Mouse (Mus musculus) midbrain, embryonic 16.5 days (tissue): Measurements from ENCODE around the gene Nr1d1. TPM values are rescaled to one million over a fixed set of nuclear protein-coding genes. Genes with fewer than 3 reads are reported as not detected.

Experiments
- ATAC-seq: fragments of 200-750 bp; cut with Nextera tagmentation; 2 replicates; pipeline ENCODE4 v1.8.0; 2017; ENCODE audit warnings: moderate TSS enrichment
- H3K27ac ChIP-seq: fragments of 300-500 bp; sonication (generic); 2 replicates; pipeline ENCODE4 v1.5.1; 2014; ENCODE audit warnings: mild to moderate bottlenecking, low read length, mixed read lengths
- H3K27me3 ChIP-seq: fragments of 300-500 bp; sonication (generic); 2 replicates; pipeline ENCODE4 v1.6.1; 2014; ENCODE audit warnings: low read depth, low read length, mixed read lengths; ENCODE audit not compliant: control insufficient read depth, insufficient read depth
- H3K36me3 ChIP-seq: fragments of 300-500 bp; sonication (generic); 2 replicates; pipeline ENCODE4 v1.6.1; 2014; ENCODE audit warnings: mild to moderate bottlenecking, low read length, moderate library complexity, mixed read lengths; ENCODE audit not compliant: control insufficient read depth, insufficient read depth
- H3K4me1 ChIP-seq: fragments of 300-500 bp; sonication (generic); 2 replicates; pipeline ENCODE4 v1.6.1; 2014; ENCODE audit warnings: mild to moderate bottlenecking, low read length, mixed read lengths; ENCODE audit not compliant: control insufficient read depth, insufficient read depth
- H3K4me2 ChIP-seq: fragments of 300-500 bp; sonication (generic); 2 replicates; pipeline ENCODE4 v1.6.1; 2014; ENCODE audit warnings: mild to moderate bottlenecking, low read length, mixed read lengths
- H3K4me3 ChIP-seq: fragments of 300-500 bp; sonication (generic); 2 replicates; pipeline ENCODE4 v1.5.1; 2014; ENCODE audit warnings: low read depth, mild to moderate bottlenecking, low read length, moderate library complexity, mixed read lengths
- H3K9ac ChIP-seq: fragments of 300-500 bp; sonication (generic); 2 replicates; pipeline ENCODE4 v1.6.1; 2014; ENCODE audit warnings: low read depth, low read length, mixed read lengths
- H3K9me3 ChIP-seq: fragments of 300-500 bp; sonication (generic); replicated peaks from 2 replicates; pipeline ENCODE4 v1.6.1; 2014; ENCODE audit warnings: mild to moderate bottlenecking, low read length, mixed read lengths; ENCODE audit not compliant: control insufficient read depth, poor library complexity, severe bottlenecking
- WGBS: fragments of 180-500 bp; shearing (Covaris S2); extraction: QIAGEN DNeasy Blood & Tissue Kit; methylation state at CpG from one replicate; pipeline ENCODE4 v1.1.7; 2014; 5-methylcytosine and 5-hydroxymethylcytosine counted together
- polyA plus RNA-seq: library from polyadenylated mRNA; unstranded; fragments of >200 nt; fragmentation: Nextera tagmentation; extraction: Ambion mirVana; gene quantifications from 2 replicates; pipeline ENCODE4 v1.2.1, GENCODE M21; 2015

The Nr1d1 gene
- polyA plus RNA-seq, 1 experiment from 2014 or later, result 5.2 TPM

GRCm38 (mm10) chr11:98785214-98785613 is 10.1 kb upstream of the Nr1d1 start:
- Histone ChIP-seq H3K4me1 (peaks cover 27% of the 10 kb centered on the region), H3K9ac (no peak overlapping the region), H3K4me2 (no peak overlapping the region), H3K4me3 (no peak overlapping the region), H3K27ac (peak overlapping the region; percentile 65; the same call in 1 of the 2 replicates), H3K27me3 (no peaks in the 10 kb centered on the region), H3K9me3 (no peaks in the 10 kb centered on the region), H3K36me3 (no peaks in the 10 kb centered on the region)
- WGBS, result 64% methylated on average over 10 of the region's 10 CpGs
- no peak for ATAC-seq

- Histone ChIP-seq H3K9ac (no peak overlapping the region), H3K9me3 (no peaks in the 10 kb centered on the region), H3K27ac (peak overlapping the region; percentile 31; the same call in 1 of the 2 replicates), H3K4me3 (no peak overlapping the region), H3K4me1 (peaks cover 27% of the 10 kb centered on the region), H3K36me3 (no peaks in the 10 kb centered on the region), H3K27me3 (no peaks in the 10 kb centered on the region), H3K4me2 (no peak overlapping the region)
- WGBS, result 82% methylated on average over 4 of the region's 4 CpGs
- ATAC-seq, result no peak
These were observed 9.0 kb upstream of the Nr1d1 start for GRCm38 (mm10) chr11:98784139-98784538.

- peaks cover 25% of the 10 kb centered on the region for H3K4me1 ChIP-seq
- peak; percentile 33; the same call in 1 of the 2 replicates for ATAC-seq
- H3K4me3 ChIP-seq, result no peak overlapping the region
These were observed 8.1 kb upstream of the Nr1d1 start for GRCm38 (mm10) chr11:98783236-98783696.

GRCm38 (mm10) chr11:98782651-98783235 is 7.6 kb upstream of the Nr1d1 start:
- H3K27ac ChIP-seq, result peak overlapping the region; percentile 31
- 3% methylated on average over 17 of the region's 17 CpGs for WGBS
- no peak for ATAC-seq
- no peaks in the 10 kb centered on the region for H3K9me3 ChIP-seq
- H3K4me1 ChIP-seq, result peaks cover 25% of the 10 kb centered on the region
- no peak overlapping the region for H3K4me3 ChIP-seq
- no peak overlapping the region; the same call in none of the 2 replicates for H3K9ac ChIP-seq
- no peaks in the 10 kb centered on the region for H3K36me3 ChIP-seq
- H3K27me3 ChIP-seq, result no peaks in the 10 kb centered on the region
- H3K4me2 ChIP-seq, result peak overlapping the region; percentile 36

More at GRCm38 (mm10) chr11:98783236-98783696, 8.1 kb upstream of the Nr1d1 start:
- under 1% methylated on average over 20 of the region's 20 CpGs for WGBS
- H3K27ac ChIP-seq, result peak overlapping the region; percentile 31
- no peaks in the 10 kb centered on the region for H3K9me3 ChIP-seq
- no peaks in the 10 kb centered on the region for H3K27me3 ChIP-seq
- no peak overlapping the region; the same call in 1 of the 2 replicates for H3K9ac ChIP-seq
- H3K36me3 ChIP-seq, result no peaks in the 10 kb centered on the region
- peak overlapping the region; percentile 36 for H3K4me2 ChIP-seq

- H3K4me3 ChIP-seq, result no peak overlapping the region
- H3K36me3 ChIP-seq, result no peaks in the 10 kb centered on the region
- ATAC-seq, result no peak
- no peak overlapping the region for H3K9ac ChIP-seq
- no peak overlapping the region; the same call in 1 of the 2 replicates for H3K27ac ChIP-seq
- peaks cover 25% of the 10 kb centered on the region for H3K4me1 ChIP-seq
- H3K4me2 ChIP-seq, result no peak overlapping the region; the same call in 1 of the 2 replicates
- no peaks in the 10 kb centered on the region for H3K27me3 ChIP-seq
- WGBS, result 15% methylated on average over 11 of the region's 14 CpGs
- H3K9me3 ChIP-seq, result no peaks in the 10 kb centered on the region
These were observed 6.8 kb upstream of the Nr1d1 start for GRCm38 (mm10) chr11:98781851-98782512.

GRCm38 (mm10) chr11:98777888-98778287 is 2.8 kb upstream of the Nr1d1 start:
- Histone ChIP-seq H3K9me3 (no peaks in the 10 kb centered on the region), H3K36me3 (no peaks in the 10 kb centered on the region), H3K27ac (no peak overlapping the region), H3K4me1 (peaks cover 44% of the 10 kb centered on the region), H3K4me2 (no peak overlapping the region), H3K4me3 (no peak overlapping the region), H3K27me3 (no peaks in the 10 kb centered on the region), H3K9ac (no peak overlapping the region)
- no peak for ATAC-seq

GRCm38 (mm10) chr11:98776843-98777590 is 1.9 kb upstream of the Nr1d1 start:
- no peak overlapping the region for H3K4me2 ChIP-seq
- H3K36me3 ChIP-seq, result no peaks in the 10 kb centered on the region
- H3K4me1 ChIP-seq, result peaks cover 39% of the 10 kb centered on the region
- H3K27me3 ChIP-seq, result no peaks in the 10 kb centered on the region
- H3K9me3 ChIP-seq, result no peaks in the 10 kb centered on the region
- no peak overlapping the region for H3K9ac ChIP-seq
- no peak for ATAC-seq
- H3K4me3 ChIP-seq, result no peak overlapping the region
- peak overlapping the region; percentile 45 for H3K27ac ChIP-seq
- WGBS, result 7% methylated on average over 9 of the region's 9 CpGs

- 54% methylated on average over 12 of the region's 12 CpGs for WGBS
- Histone ChIP-seq H3K4me2 (peak overlapping the region; percentile 96; the same call in 1 of the 2 replicates), H3K36me3 (no peaks in the 10 kb centered on the region; the same call in 1 of the 2 replicates), H3K4me3 (no peak overlapping the region), H3K27ac (peak overlapping the region; percentile 44), H3K9ac (no peak overlapping the region), H3K27me3 (no peaks in the 10 kb centered on the region), H3K9me3 (no peaks in the 10 kb centered on the region), H3K4me1 (peaks cover 38% of the 10 kb centered on the region)
- ATAC-seq, result no peak; the same call in 1 of the 2 replicates
These were observed 1.1 kb upstream of the Nr1d1 start for GRCm38 (mm10) chr11:98776052-98776764.
